ENCODE assay signal across 22 mouse cellular contexts in the genomic region with DNA sequence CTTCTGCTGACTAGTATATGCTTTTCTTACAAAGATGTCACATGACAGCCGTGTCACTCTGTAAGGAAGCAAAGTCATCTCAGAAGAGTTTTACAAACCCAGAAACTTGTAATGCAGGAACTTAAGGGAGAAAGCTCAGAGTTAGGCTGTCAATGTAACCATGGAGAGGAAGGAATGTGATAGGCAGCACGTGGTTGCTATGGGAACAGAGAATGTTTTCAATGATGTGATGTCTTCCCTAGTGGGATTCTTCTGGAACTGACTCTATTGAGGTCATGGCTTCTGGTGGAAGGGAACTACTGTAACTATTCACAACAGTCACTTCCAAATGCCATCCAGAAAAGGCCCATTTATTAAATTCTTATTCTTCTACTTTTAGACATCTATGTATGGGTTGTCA.
DNase-seq lines count a peak whose midpoint lies in the region; ATAC-seq and TF ChIP-seq lines count a peak whose summit lies in the region.
"Had no signal": no experiment of that assay in that cellular context is flagged by ENCODE, and none has a peak within 500 bp of the region (broad histone marks: within the 10 kb centered on the region; RNA-seq: fewer than 3 reads in every experiment).

No protein-coding gene starts in this region.

- no peaks in the 10 kb centered on the region for H3K4me1 ChIP-seq in forebrain, embryonic 16.5 days (replicated peaks; ENCODE audit: control insufficient read depth, insufficient read depth, low read length)
- no peaks in the 10 kb centered on the region for H3K4me1 ChIP-seq in forebrain, embryonic 15.5 days
- no peaks in the 10 kb centered on the region for H3K4me1 ChIP-seq in midbrain, embryonic 14.5 days (ENCODE audit: control insufficient read depth, insufficient read depth, low read length)
- H3K4me1 ChIP-seq in midbrain, embryonic 10.5 days = no peaks in the 10 kb centered on the region
- H3K4me1 ChIP-seq: embryonic facial prominence, embryonic 12.5 days; heart, embryonic 12.5 days; limb, embryonic 13.5 days; lung, embryonic 15.5 days; midbrain, embryonic 12.5 days; neural tube, embryonic 12.5 days had no signal

- no peaks in the 10 kb centered on the region for H3K36me3 ChIP-seq in forebrain, embryonic 16.5 days (ENCODE audit: control insufficient read depth, insufficient read depth)
- H3K36me3 ChIP-seq in forebrain, embryonic 15.5 days = no peaks in the 10 kb centered on the region
- no peaks in the 10 kb centered on the region for H3K36me3 ChIP-seq in midbrain, embryonic 14.5 days (ENCODE audit: control insufficient read depth, insufficient read depth, low read length)
- no peaks in the 10 kb centered on the region for H3K36me3 ChIP-seq in midbrain, embryonic 10.5 days
- H3K36me3 ChIP-seq: embryonic facial prominence, embryonic 12.5 days; heart, embryonic 12.5 days; limb, embryonic 13.5 days; lung, embryonic 15.5 days; midbrain, embryonic 12.5 days; neural tube, embryonic 12.5 days had no signal

- ATAC-seq in forebrain, embryonic 16.5 days = 0 out of 2 replicates have a peak, but pooled peaks have one; percentile 40
- ATAC-seq in forebrain, embryonic 15.5 days (replicated peaks) = no peak
- no peak for ATAC-seq in midbrain, embryonic 14.5 days (ENCODE audit: low FRiP score, low TSS enrichment)

- H3K9me3 ChIP-seq in forebrain, embryonic 16.5 days (ENCODE audit: control insufficient read depth, low read length) = no peaks in the 10 kb centered on the region
- no peaks in the 10 kb centered on the region for H3K9me3 ChIP-seq in forebrain, embryonic 15.5 days
- H3K9me3 ChIP-seq in midbrain, embryonic 14.5 days (ENCODE audit: control insufficient read depth, low read length) = no peaks in the 10 kb centered on the region
- no peaks in the 10 kb centered on the region for H3K9me3 ChIP-seq in midbrain, embryonic 10.5 days (replicated peaks)
- H3K9me3 ChIP-seq: embryonic facial prominence, embryonic 12.5 days; heart, embryonic 12.5 days; limb, embryonic 13.5 days; lung, embryonic 15.5 days; midbrain, embryonic 12.5 days; neural tube, embryonic 12.5 days had no signal

- peak; percentile 37 for DNase-seq in midbrain, embryonic 14.5 days
- DNase-seq in midbrain, embryonic 10.5 days (ENCODE audit: low spot score) = no peak
- DNase-seq in brain, embryonic 14.5 days (ENCODE audit: low read depth) = peak; percentile 40
- peak; percentile 14 for DNase-seq in retina, postnatal 1 day
- no peak for DNase-seq in MN1 (ENCODE audit: low spot score)
- DNase-seq in thymus, postnatal 14 days = no peak
- DNase-seq: adrenal gland, adult 8-10 months; cerebellum, adult 11 months; cerebellum, postnatal 14 days; gastrocnemius, adult 2 months; kidney, adult 18-20 months; lung, postnatal 4 days had no signal

- H3K4me2 ChIP-seq in forebrain, embryonic 16.5 days (ENCODE audit: low read length) = no peak overlapping the region
- no peak overlapping the region for H3K4me2 ChIP-seq in forebrain, embryonic 15.5 days (replicated peaks)
- H3K4me2 ChIP-seq in midbrain, embryonic 14.5 days (ENCODE audit: low read length) = no peak overlapping the region
- H3K4me2 ChIP-seq: embryonic facial prominence, embryonic 12.5 days; heart, embryonic 12.5 days; limb, embryonic 13.5 days; lung, embryonic 15.5 days; midbrain, embryonic 12.5 days; neural tube, embryonic 12.5 days had no signal

- H3K9ac ChIP-seq in forebrain, embryonic 16.5 days (replicated peaks; ENCODE audit: low read depth, low read length) = no peak overlapping the region
- H3K9ac ChIP-seq in forebrain, embryonic 15.5 days (replicated peaks) = no peak overlapping the region
- H3K9ac ChIP-seq in midbrain, embryonic 14.5 days (replicated peaks; ENCODE audit: low read length) = no peak overlapping the region
- H3K9ac ChIP-seq: embryonic facial prominence, embryonic 12.5 days; heart, embryonic 12.5 days; limb, embryonic 13.5 days; liver, embryonic 14.5 days; lung, embryonic 15.5 days; midbrain, embryonic 12.5 days; neural tube, embryonic 12.5 days had no signal

- H3K4me3 ChIP-seq in forebrain, embryonic 16.5 days (replicated peaks; ENCODE audit: low read length) = no peak overlapping the region
- H3K4me3 ChIP-seq in forebrain, embryonic 15.5 days = no peak overlapping the region
- no peak overlapping the region for H3K4me3 ChIP-seq in midbrain, embryonic 14.5 days (replicated peaks; ENCODE audit: low read depth, low read length)
- no peak overlapping the region for H3K4me3 ChIP-seq in midbrain, embryonic 10.5 days
- H3K4me3 ChIP-seq: embryonic facial prominence, embryonic 12.5 days; gastrocnemius, adult 2 months; heart, embryonic 12.5 days; limb, embryonic 13.5 days; lung, embryonic 15.5 days; midbrain, embryonic 12.5 days; neural tube, embryonic 12.5 days had no signal

- TF ChIP-seq CTCF in brain, embryonic 14.5 days (IDR thresholded peaks at IDR 0.05; ENCODE audit: borderline replicate concordance, extremely low read depth, insufficient read depth, insufficient read length) = no peak

- H3K27me3 ChIP-seq in forebrain, embryonic 16.5 days (replicated peaks; ENCODE audit: control insufficient read depth, insufficient read depth, low read length) = no peaks in the 10 kb centered on the region
- no peaks in the 10 kb centered on the region for H3K27me3 ChIP-seq in forebrain, embryonic 15.5 days
- H3K27me3 ChIP-seq in midbrain, embryonic 14.5 days (ENCODE audit: control insufficient read depth, insufficient read depth, low read length) = no peaks in the 10 kb centered on the region
- no peaks in the 10 kb centered on the region for H3K27me3 ChIP-seq in midbrain, embryonic 10.5 days (ENCODE audit: low read depth, poor library complexity, severe bottlenecking)
- H3K27me3 ChIP-seq: embryonic facial prominence, embryonic 12.5 days; heart, embryonic 12.5 days; limb, embryonic 13.5 days; lung, embryonic 15.5 days; midbrain, embryonic 12.5 days; neural tube, embryonic 12.5 days had no signal

- 63% methylated on average over 2 of the region's 2 CpGs for WGBS in forebrain, embryonic 16.5 days
- 65% methylated on average over 2 of the region's 2 CpGs for WGBS in forebrain, embryonic 15.5 days
- WGBS in midbrain, embryonic 14.5 days = 45% methylated on average over 2 of the region's 2 CpGs
- WGBS in midbrain, embryonic 10.5 days = 63% methylated on average over 2 of the region's 2 CpGs

- no peak overlapping the region for H3K27ac ChIP-seq in forebrain, embryonic 16.5 days (ENCODE audit: low read length)
- H3K27ac ChIP-seq in forebrain, embryonic 15.5 days (replicated peaks) = no peak overlapping the region
- H3K27ac ChIP-seq in midbrain, embryonic 14.5 days (replicated peaks; ENCODE audit: low read depth, low read length) = no peak overlapping the region
- H3K27ac ChIP-seq in midbrain, embryonic 10.5 days (replicated peaks) = no peak overlapping the region
- H3K27ac ChIP-seq: embryonic facial prominence, embryonic 12.5 days; gastrocnemius, adult 2 months; kidney, postnatal 0 days; limb, embryonic 13.5 days; liver, embryonic 14.5 days; lung, embryonic 15.5 days; midbrain, embryonic 12.5 days; neural tube, embryonic 12.5 days had no signal

- no peak for TF ChIP-seq POLR2A in brain, embryonic 14.5 days (IDR thresholded peaks at IDR 0.05; ENCODE audit: borderline replicate concordance, extremely low read depth, insufficient read depth, insufficient read length, poor library complexity, severe bottlenecking)

Comparison
In these comparisons a context has a peak if more than half of its experiments do, and no peak if none do; other contexts are left out.
1. DNase-seq: peak in midbrain, embryonic 14.5 days (single experiment), brain, embryonic 14.5 days (single experiment) and retina, postnatal 1 day (single experiment); none in midbrain, embryonic 10.5 days (single experiment), MN1 (single experiment) and thymus, postnatal 14 days (single experiment).